8 mouse cellular contexts compared by ENCODE assay signal in genomic region chr11:101009046-101009887, GRCm38 (mm10). TPM values are rescaled to one million over a fixed set of nuclear protein-coding genes. Genes with fewer than 3 reads are reported as not detected.
A peak's percentile ranks its signal among the peaks of the same experiment; 100 is the strongest.
DNase-seq lines count a peak whose midpoint lies in the region; ATAC-seq lines count a peak whose summit lies in the region.

Gene Atp6v0a1, plus strand, starts transcription at chr11:101009452.

- 2% methylated on average over 44 of the region's 44 CpGs for WGBS in heart, embryonic 10.5 days
- under 1% methylated on average over 44 of the region's 44 CpGs for WGBS in kidney, embryonic 15.5 days

- peaks cover 4% of the 10 kb centered on the region; the same call in 1 of the 2 replicates for H3K27me3 ChIP-seq in heart, embryonic 10.5 days (ENCODE audit: insufficient read depth, poor library complexity, severe bottlenecking)
- peaks cover 4% of the 10 kb centered on the region; the same call in 1 of the 2 replicates for H3K27me3 ChIP-seq in kidney, embryonic 15.5 days

- H3K27ac ChIP-seq in heart, embryonic 10.5 days: peak within 1 kb of the TSS; percentile 93
- H3K27ac ChIP-seq in kidney, embryonic 15.5 days: peak within 1 kb of the TSS; percentile 77

- peak; percentile 97 to 99 for DNase-seq in B cell, adult 2 months
- DNase-seq in brain, adult 2 months (ENCODE audit: low read depth, low spot score): peak; percentile 99
- peak; percentile 98 for DNase-seq in heart, embryonic 10.5 days (ENCODE audit: low spot score)
- DNase-seq in liver: peak; percentile 99
- DNase-seq in spleen, postnatal 4 days (ENCODE audit: low spot score in 2 of 2): peak; percentile 98 to 99

- H3K36me3 ChIP-seq in heart, embryonic 10.5 days: peaks cover 19% of the 10 kb centered on the region
- H3K36me3 ChIP-seq in kidney, embryonic 15.5 days: peaks cover 21% of the 10 kb centered on the region

- peaks cover 18% of the 10 kb centered on the region for H3K4me1 ChIP-seq in heart, embryonic 10.5 days
- H3K4me1 ChIP-seq in kidney, embryonic 15.5 days: peaks cover 20% of the 10 kb centered on the region

- no peaks in the 10 kb centered on the region for H3K9me3 ChIP-seq in heart, embryonic 10.5 days
- H3K9me3 ChIP-seq in kidney, embryonic 15.5 days (replicated peaks): no peaks in the 10 kb centered on the region

- peak within 1 kb of the TSS; percentile 72 for H3K4me2 ChIP-seq in kidney, embryonic 15.5 days

- peak within 1 kb of the TSS; percentile 79 for H3K4me3 ChIP-seq in heart, embryonic 10.5 days
- peak within 1 kb of the TSS; percentile 64 for H3K4me3 ChIP-seq in kidney, embryonic 15.5 days (replicated peaks)

- ATAC-seq in erythroblast, adult 5-6 weeks (replicated peaks; ENCODE audit: low FRiP score, poor library complexity, severe bottlenecking): peak; percentile 92
- peak; percentile 100 for ATAC-seq in kidney, embryonic 15.5 days (replicated peaks; ENCODE audit: low FRiP score)
- peak; percentile 98 for ATAC-seq in monocyte, adult 5-6 weeks (replicated peaks; ENCODE audit: insufficient number of reproducible peaks, low FRiP score, low TSS enrichment, poor library complexity, severe bottlenecking)

- peak within 1 kb of the TSS; percentile 63 for H3K9ac ChIP-seq in kidney, embryonic 15.5 days

RNA-seq across cellular contexts. Expression of gene Atp6v0a1, which starts in this region (rescaled TPM):
- 487 and 539 TPM in 2 replicates for total RNA-seq in erythroblast, adult 5-6 weeks (2015; ENCODE audit: low replicate concordance)
- 528 and 748 TPM in 2 replicates for total RNA-seq in erythroblast, adult 5-6 weeks (2017; ENCODE audit: low replicate concordance)
- polyA plus RNA-seq in heart, embryonic 10.5 days (2016; fragmentation: Nextera tagmentation; extraction: Ambion mirVana): 54.4 and 66.3 TPM in 2 replicates
- polyA plus RNA-seq in kidney, embryonic 15.5 days (2015; fragmentation: Nextera tagmentation; extraction: Ambion mirVana): 36.1 and 46.0 TPM in 2 replicates
- 26.0 to 42.7 TPM (median 37.5 TPM) in 3 replicates for total RNA-seq in monocyte, adult 5-6 weeks (2017)

Comparison
In these comparisons a context has a peak if more than half of its experiments do, and no peak if none do; other contexts are left out.
1. Peak in every context shown above with its lines: DNase-seq, ATAC-seq, H3K4me3 ChIP-seq and H3K27ac ChIP-seq.
2. RNA of gene Atp6v0a1 (total RNA-seq): 487 to 748 TPM in erythroblast, adult 5-6 weeks; 26.0 to 42.7 TPM in monocyte, adult 5-6 weeks; every median in the first group is over 10 times any median in the second.